Mouse (Mus musculus): ENCODE measurements at regions not wholly inside any gene's neighbourhood (a gene's known extent, or its start where the extent isn't known, plus 50 kb on each side); places are given as distances from the start of the nearest gene placed in this dataset.
"Not testable (repeated sequence)": the region's sequence is repeated elsewhere in the genome, so short reads cannot be mapped to it uniquely, and the experiment has no call there.

GRCm38 (mm10) chr6:4205681-4206080 lies 118.9 kb upstream of the Bet1 start:
- H3K4me1 ChIP-seq (replicated peaks; ENCODE audit: control insufficient read depth, insufficient read depth, low read length) = 0 out of 2 replicates have a peak, but pooled peaks cover 4% of the 10 kb centered on the region
- WGBS = 82% methylated on average over 5 of the region's 5 CpGs
- no peaks in the 10 kb centered on the region for H3K36me3 ChIP-seq (replicated peaks; ENCODE audit: control insufficient read depth, insufficient read depth)
- no peaks in the 10 kb centered on the region for H3K27me3 ChIP-seq (ENCODE audit: control insufficient read depth, insufficient read depth, low read length)
- no peak overlapping the region for H3K4me2 ChIP-seq (replicated peaks)
- H3K9me3 ChIP-seq (ENCODE audit: control insufficient read depth, low read length) = no peaks in the 10 kb centered on the region
- DNase-seq (ENCODE audit: low spot score) (no peak), ATAC-seq (ENCODE audit: low FRiP score) (no peak)
- no peak overlapping the region for H3K27ac ChIP-seq
- H3K9ac ChIP-seq = no peak overlapping the region
- H3K4me3 ChIP-seq (replicated peaks; ENCODE audit: low read length) = no peak overlapping the region

- Histone ChIP-seq H3K36me3 (replicated peaks; ENCODE audit: control insufficient read depth, insufficient read depth) (no peaks in the 10 kb centered on the region), H3K4me3 (replicated peaks; ENCODE audit: low read length) (no peak overlapping the region), H3K27me3 (ENCODE audit: control insufficient read depth, insufficient read depth, low read length) (no peaks in the 10 kb centered on the region), H3K9me3 (ENCODE audit: control insufficient read depth, low read length) (no peaks in the 10 kb centered on the region), H3K27ac (no peak overlapping the region), H3K4me2 (replicated peaks) (peak overlapping the region; percentile 13; the same call in 1 of the 2 replicates), H3K4me1 (replicated peaks; ENCODE audit: control insufficient read depth, insufficient read depth, low read length) (no peaks in the 10 kb centered on the region), H3K9ac (no peak overlapping the region)
- peak; percentile 42 for DNase-seq (ENCODE audit: low spot score)
- ATAC-seq (ENCODE audit: low FRiP score) = no peak; the same call in 1 of the 2 replicates
- 33% methylated on average over 9 of the region's 9 CpGs for WGBS
Measured at GRCm38 (mm10) chr6:4245265-4246112, 158.7 kb upstream of the Bet1 start.

GRCm38 (mm10) chr6:4246113-4246419 lies 159.3 kb upstream of the Bet1 start:
- no peaks in the 10 kb centered on the region for H3K27me3 ChIP-seq (ENCODE audit: control insufficient read depth, insufficient read depth, low read length)
- H3K4me2 ChIP-seq (replicated peaks) = peak overlapping the region; percentile 13; the same call in 1 of the 2 replicates
- H3K4me3 ChIP-seq (replicated peaks; ENCODE audit: low read length) = no peak overlapping the region
- no peak; the same call in 1 of the 2 replicates for ATAC-seq (ENCODE audit: low FRiP score)
- no peak overlapping the region for H3K9ac ChIP-seq
- H3K27ac ChIP-seq = no peak overlapping the region
- WGBS = 54% methylated on average over 2 of the region's 2 CpGs
- no peaks in the 10 kb centered on the region for H3K4me1 ChIP-seq (replicated peaks; ENCODE audit: control insufficient read depth, insufficient read depth, low read length)
- DNase-seq (ENCODE audit: low spot score) = no peak
- H3K9me3 ChIP-seq (ENCODE audit: control insufficient read depth, low read length) = no peaks in the 10 kb centered on the region
- no peaks in the 10 kb centered on the region for H3K36me3 ChIP-seq (replicated peaks; ENCODE audit: control insufficient read depth, insufficient read depth)

- Histone ChIP-seq H3K27ac (no peak overlapping the region), H3K4me1 (replicated peaks; ENCODE audit: control insufficient read depth, insufficient read depth, low read length) (0 out of 2 replicates have a peak, but pooled peaks cover 3% of the 10 kb centered on the region), H3K27me3 (ENCODE audit: control insufficient read depth, insufficient read depth, low read length) (no peaks in the 10 kb centered on the region), H3K4me2 (replicated peaks) (no peak overlapping the region), H3K4me3 (replicated peaks; ENCODE audit: low read length) (no peak overlapping the region), H3K9ac (no peak overlapping the region), H3K9me3 (ENCODE audit: control insufficient read depth, low read length) (no peaks in the 10 kb centered on the region), H3K36me3 (replicated peaks; ENCODE audit: control insufficient read depth, insufficient read depth) (no peaks in the 10 kb centered on the region)
- WGBS = 48% methylated on average over 4 of the region's 4 CpGs
- ATAC-seq (ENCODE audit: low FRiP score) = no peak
- DNase-seq (ENCODE audit: low spot score) = peak; percentile 23
Measured at GRCm38 (mm10) chr6:4276607-4277006, 189.8 kb upstream of the Bet1 start.

- ATAC-seq (ENCODE audit: low FRiP score) (peak; percentile 62; the same call in 1 of the 2 replicates), DNase-seq (ENCODE audit: low spot score) (peak; percentile 23)
- Histone ChIP-seq H3K4me2 (replicated peaks) (no peak overlapping the region), H3K36me3 (replicated peaks; ENCODE audit: control insufficient read depth, insufficient read depth) (no peaks in the 10 kb centered on the region), H3K4me1 (replicated peaks; ENCODE audit: control insufficient read depth, insufficient read depth, low read length) (0 out of 2 replicates have a peak, but pooled peaks cover 3% of the 10 kb centered on the region), H3K9ac (no peak overlapping the region), H3K4me3 (replicated peaks; ENCODE audit: low read length) (no peak overlapping the region), H3K27me3 (ENCODE audit: control insufficient read depth, insufficient read depth, low read length) (no peaks in the 10 kb centered on the region), H3K27ac (no peak overlapping the region), H3K9me3 (ENCODE audit: control insufficient read depth, low read length) (no peaks in the 10 kb centered on the region)
- WGBS = 35% methylated on average over 2 of the region's 2 CpGs
Measured at GRCm38 (mm10) chr6:4277245-4277890, 190.6 kb upstream of the Bet1 start.

- H3K4me1 ChIP-seq (replicated peaks; ENCODE audit: control insufficient read depth, insufficient read depth, low read length) = no peaks in the 10 kb centered on the region
- ATAC-seq (ENCODE audit: low FRiP score) = no peak
- no peaks in the 10 kb centered on the region for H3K36me3 ChIP-seq (replicated peaks; ENCODE audit: control insufficient read depth, insufficient read depth)
- H3K4me3 ChIP-seq (replicated peaks; ENCODE audit: low read length) = no peak overlapping the region
- no peak overlapping the region for H3K9ac ChIP-seq
- H3K27ac ChIP-seq = no peak overlapping the region
- H3K4me2 ChIP-seq (replicated peaks) = no peak overlapping the region
- WGBS = 82% methylated on average over 2 of the region's 2 CpGs
- no peak for DNase-seq (ENCODE audit: low spot score)
- no peaks in the 10 kb centered on the region for H3K9me3 ChIP-seq (ENCODE audit: control insufficient read depth, low read length)
- no peaks in the 10 kb centered on the region for H3K27me3 ChIP-seq (ENCODE audit: control insufficient read depth, insufficient read depth, low read length)
Measured at GRCm38 (mm10) chr6:4291380-4291779, 204.6 kb upstream of the Bet1 start.

- H3K4me2 ChIP-seq (replicated peaks); H3K9ac ChIP-seq; ATAC-seq (ENCODE audit: low FRiP score); H3K27ac ChIP-seq; H3K4me3 ChIP-seq (replicated peaks; ENCODE audit: low read length); H3K9me3 ChIP-seq (ENCODE audit: control insufficient read depth, low read length); DNase-seq (ENCODE audit: low spot score); H3K4me1 ChIP-seq (replicated peaks; ENCODE audit: control insufficient read depth, insufficient read depth, low read length); H3K27me3 ChIP-seq (ENCODE audit: control insufficient read depth, insufficient read depth, low read length); H3K36me3 ChIP-seq (replicated peaks; ENCODE audit: control insufficient read depth, insufficient read depth): not testable (repeated sequence)
Measured at GRCm38 (mm10) chr6:4303410-4303809, 201.2 kb upstream of the Col1a2 start.

GRCm38 (mm10) chr6:4349953-4350352 lies 154.7 kb upstream of the Col1a2 start:
- Histone ChIP-seq H3K4me2 (replicated peaks) (no peak overlapping the region), H3K27ac (no peak overlapping the region), H3K4me1 (replicated peaks; ENCODE audit: control insufficient read depth, insufficient read depth, low read length) (no peaks in the 10 kb centered on the region), H3K9ac (no peak overlapping the region), H3K36me3 (replicated peaks; ENCODE audit: control insufficient read depth, insufficient read depth) (no peaks in the 10 kb centered on the region), H3K4me3 (replicated peaks; ENCODE audit: low read length) (no peak overlapping the region), H3K9me3 (ENCODE audit: control insufficient read depth, low read length) (no peaks in the 10 kb centered on the region), H3K27me3 (ENCODE audit: control insufficient read depth, insufficient read depth, low read length) (no peaks in the 10 kb centered on the region)
- no peak for DNase-seq (ENCODE audit: low spot score)
- 94% methylated on average over 4 of the region's 4 CpGs for WGBS
- ATAC-seq (ENCODE audit: low FRiP score) = no peak

GRCm38 (mm10) chr6:4362220-4362619 lies 142.4 kb upstream of the Col1a2 start:
- no peak for DNase-seq (ENCODE audit: low spot score)
- H3K9ac ChIP-seq = no peak overlapping the region
- H3K36me3 ChIP-seq (replicated peaks; ENCODE audit: control insufficient read depth, insufficient read depth) = no peaks in the 10 kb centered on the region
- no peaks in the 10 kb centered on the region for H3K4me1 ChIP-seq (replicated peaks; ENCODE audit: control insufficient read depth, insufficient read depth, low read length)
- H3K27ac ChIP-seq = no peak overlapping the region
- no peak for ATAC-seq (ENCODE audit: low FRiP score)
- H3K4me2 ChIP-seq (replicated peaks) = no peak overlapping the region
- no peaks in the 10 kb centered on the region for H3K27me3 ChIP-seq (ENCODE audit: control insufficient read depth, insufficient read depth, low read length)
- H3K9me3 ChIP-seq (ENCODE audit: control insufficient read depth, low read length) = no peaks in the 10 kb centered on the region
- no peak overlapping the region for H3K4me3 ChIP-seq (replicated peaks; ENCODE audit: low read length)
- 97% methylated on average over 2 of the region's 2 CpGs for WGBS
